Mouse (Mus musculus): ENCODE measurements around the gene Scml4. TPM values are rescaled to one million over a fixed set of nuclear protein-coding genes. Genes with fewer than 3 reads are reported as not detected.

Gene Scml4
- polyA plus RNA-seq, 1 experiment = 0.56 TPM

GRCm38 (mm10) chr10:42973537-42973936, 113.4 kb downstream of the Scml4 start:
- Histone ChIP-seq H3K4me3 (ENCODE audit: control insufficient read depth, low read depth, low read length) (no peak overlapping the region), H3K36me3 (ENCODE audit: control insufficient read depth, insufficient read depth, low read length) (no peaks in the 10 kb centered on the region), H3K27ac (ENCODE audit: control insufficient read depth, insufficient read depth, low read depth, low read length) (no peak overlapping the region), H3K27me3 (ENCODE audit: control insufficient read depth, insufficient read depth, low read length) (no peaks in the 10 kb centered on the region), H3K4me1 (ENCODE audit: control insufficient read depth, insufficient read depth, low read length) (peaks cover 14% of the 10 kb centered on the region)
- TF ChIP-seq CTCF (IDR thresholded peaks at IDR 0.05; ENCODE audit: control insufficient read depth, insufficient read depth, insufficient replicate concordance, low read depth, low read length) (no peak), POLR2A (IDR thresholded peaks at IDR 0.05; ENCODE audit: control insufficient read depth, low read depth, low read length) (no peak)

GRCm38 (mm10) chr10:42976577-42976976, 116.4 kb downstream of the Scml4 start:
- H3K27me3 ChIP-seq (ENCODE audit: control insufficient read depth, insufficient read depth, low read length) = no peaks in the 10 kb centered on the region
- TF ChIP-seq CTCF (IDR thresholded peaks at IDR 0.05; ENCODE audit: control insufficient read depth, insufficient read depth, insufficient replicate concordance, low read depth, low read length) (no peak), POLR2A (IDR thresholded peaks at IDR 0.05; ENCODE audit: control insufficient read depth, low read depth, low read length) (no peak)
- no peak overlapping the region for H3K4me3 ChIP-seq (ENCODE audit: control insufficient read depth, low read depth, low read length)
- H3K36me3 ChIP-seq (ENCODE audit: control insufficient read depth, insufficient read depth, low read length) = no peaks in the 10 kb centered on the region
- H3K4me1 ChIP-seq (ENCODE audit: control insufficient read depth, insufficient read depth, low read length) = peaks cover 7% of the 10 kb centered on the region
- no peak overlapping the region for H3K27ac ChIP-seq (ENCODE audit: control insufficient read depth, insufficient read depth, low read depth, low read length)

GRCm38 (mm10) chr10:42978346-42978745, 118.2 kb downstream of the Scml4 start:
- Histone ChIP-seq H3K27ac (ENCODE audit: control insufficient read depth, insufficient read depth, low read depth, low read length) (no peak overlapping the region), H3K4me1 (ENCODE audit: control insufficient read depth, insufficient read depth, low read length) (no peaks in the 10 kb centered on the region; the same call in 1 of the 2 replicates), H3K4me3 (ENCODE audit: control insufficient read depth, low read depth, low read length) (no peak overlapping the region), H3K27me3 (ENCODE audit: control insufficient read depth, insufficient read depth, low read length) (no peaks in the 10 kb centered on the region), H3K36me3 (ENCODE audit: control insufficient read depth, insufficient read depth, low read length) (no peaks in the 10 kb centered on the region)
- no peak for TF ChIP-seq POLR2A (IDR thresholded peaks at IDR 0.05; ENCODE audit: control insufficient read depth, low read depth, low read length)
- TF ChIP-seq CTCF (IDR thresholded peaks at IDR 0.05; ENCODE audit: control insufficient read depth, insufficient read depth, insufficient replicate concordance, low read depth, low read length) = no peak

- H3K27me3 ChIP-seq (ENCODE audit: control insufficient read depth, insufficient read depth, low read length) = no peaks in the 10 kb centered on the region
- H3K36me3 ChIP-seq (ENCODE audit: control insufficient read depth, insufficient read depth, low read length) = no peaks in the 10 kb centered on the region
- no peak for TF ChIP-seq CTCF (IDR thresholded peaks at IDR 0.05; ENCODE audit: control insufficient read depth, insufficient read depth, insufficient replicate concordance, low read depth, low read length)
- no peak for TF ChIP-seq POLR2A (IDR thresholded peaks at IDR 0.05; ENCODE audit: control insufficient read depth, low read depth, low read length)
- H3K27ac ChIP-seq (ENCODE audit: control insufficient read depth, insufficient read depth, low read depth, low read length) = no peak overlapping the region
- H3K4me3 ChIP-seq (ENCODE audit: control insufficient read depth, low read depth, low read length) = no peak overlapping the region
- no peaks in the 10 kb centered on the region; the same call in 1 of the 2 replicates for H3K4me1 ChIP-seq (ENCODE audit: control insufficient read depth, insufficient read depth, low read length)
These were observed 121.0 kb downstream of the Scml4 start for GRCm38 (mm10) chr10:42980999-42981757.

- TF ChIP-seq POLR2A (IDR thresholded peaks at IDR 0.05; ENCODE audit: control insufficient read depth, low read depth, low read length) (no peak), CTCF (IDR thresholded peaks at IDR 0.05; ENCODE audit: control insufficient read depth, insufficient read depth, insufficient replicate concordance, low read depth, low read length) (no peak)
- Histone ChIP-seq H3K27ac (ENCODE audit: control insufficient read depth, insufficient read depth, low read depth, low read length) (no peak overlapping the region), H3K4me3 (ENCODE audit: control insufficient read depth, low read depth, low read length) (no peak overlapping the region), H3K27me3 (ENCODE audit: control insufficient read depth, insufficient read depth, low read length) (no peaks in the 10 kb centered on the region), H3K4me1 (ENCODE audit: control insufficient read depth, insufficient read depth, low read length) (peaks cover 5% of the 10 kb centered on the region), H3K36me3 (ENCODE audit: control insufficient read depth, insufficient read depth, low read length) (no peaks in the 10 kb centered on the region)
These were observed 124.7 kb downstream of the Scml4 start for GRCm38 (mm10) chr10:42984886-42985285.

GRCm38 (mm10) chr10:42987594-42988052, 127.5 kb downstream of the Scml4 start:
- Histone ChIP-seq H3K27ac (ENCODE audit: control insufficient read depth, insufficient read depth, low read depth, low read length) (no peak overlapping the region), H3K27me3 (ENCODE audit: control insufficient read depth, insufficient read depth, low read length) (no peaks in the 10 kb centered on the region), H3K36me3 (ENCODE audit: control insufficient read depth, insufficient read depth, low read length) (no peaks in the 10 kb centered on the region), H3K4me3 (ENCODE audit: control insufficient read depth, low read depth, low read length) (no peak overlapping the region), H3K4me1 (ENCODE audit: control insufficient read depth, insufficient read depth, low read length) (peaks cover 5% of the 10 kb centered on the region)
- TF ChIP-seq POLR2A (IDR thresholded peaks at IDR 0.05; ENCODE audit: control insufficient read depth, low read depth, low read length) (no peak), CTCF (IDR thresholded peaks at IDR 0.05; ENCODE audit: control insufficient read depth, insufficient read depth, insufficient replicate concordance, low read depth, low read length) (peak; percentile 22; the same call in 1 of the 2 replicates)

- Histone ChIP-seq H3K4me3 (ENCODE audit: control insufficient read depth, low read depth, low read length) (no peak overlapping the region; the same call in 1 of the 2 replicates), H3K4me1 (ENCODE audit: control insufficient read depth, insufficient read depth, low read length) (peaks cover 5% of the 10 kb centered on the region), H3K27ac (ENCODE audit: control insufficient read depth, insufficient read depth, low read depth, low read length) (no peak overlapping the region), H3K27me3 (ENCODE audit: control insufficient read depth, insufficient read depth, low read length) (no peaks in the 10 kb centered on the region), H3K36me3 (ENCODE audit: control insufficient read depth, insufficient read depth, low read length) (no peaks in the 10 kb centered on the region)
- no peak for TF ChIP-seq POLR2A (IDR thresholded peaks at IDR 0.05; ENCODE audit: control insufficient read depth, low read depth, low read length)
- TF ChIP-seq CTCF (IDR thresholded peaks at IDR 0.05; ENCODE audit: control insufficient read depth, insufficient read depth, insufficient replicate concordance, low read depth, low read length) = no peak
These were observed 128.5 kb downstream of the Scml4 start for GRCm38 (mm10) chr10:42988627-42989026.
